Mouse (Mus musculus) olfactory bulb, adult 2 months (tissue): Measurements from ENCODE around the gene Rnpep.

Source experiments
- CTCF ChIP-seq: fragments of 200-500 bp; IDR thresholded peaks from 2 replicates; pipeline ENCODE4 v1.5.1; 2012; ENCODE audit warnings: low read depth, mild to moderate bottlenecking, low read length, moderate library complexity; ENCODE audit not compliant: insufficient read depth
- POLR2A ChIP-seq: fragments of 200-500 bp; IDR thresholded peaks from 2 replicates; pipeline ENCODE4 v1.6.1; 2012; ENCODE audit warnings: mild to moderate bottlenecking, low read depth, low read length, moderate library complexity; ENCODE audit not compliant: insufficient read depth

- TF ChIP-seq POLR2A (no peak), CTCF (no peak)
These were observed 33.2 kb downstream of the Rnpep start for GRCm38 (mm10) chr1:135250706-135251105.
